Mouse (Mus musculus) lung, postnatal 36 days (tissue): ENCODE data around the gene Pgam1.
"Not testable (repeated sequence)": the region's sequence is repeated elsewhere in the genome, so short reads cannot be mapped to it uniquely, and the experiment has no call there.

Experiments used
- DNase-seq: peaks from one replicate; pipeline ENCODE4 v3.0.0; 2022; ENCODE audit warnings: mixed read lengths

Gene Pgam1

GRCm38 (mm10) chr19:41912121-41913080 is 678 bp downstream of the Pgam1 start:
- DNase-seq, result peak; percentile 40

DNA sequence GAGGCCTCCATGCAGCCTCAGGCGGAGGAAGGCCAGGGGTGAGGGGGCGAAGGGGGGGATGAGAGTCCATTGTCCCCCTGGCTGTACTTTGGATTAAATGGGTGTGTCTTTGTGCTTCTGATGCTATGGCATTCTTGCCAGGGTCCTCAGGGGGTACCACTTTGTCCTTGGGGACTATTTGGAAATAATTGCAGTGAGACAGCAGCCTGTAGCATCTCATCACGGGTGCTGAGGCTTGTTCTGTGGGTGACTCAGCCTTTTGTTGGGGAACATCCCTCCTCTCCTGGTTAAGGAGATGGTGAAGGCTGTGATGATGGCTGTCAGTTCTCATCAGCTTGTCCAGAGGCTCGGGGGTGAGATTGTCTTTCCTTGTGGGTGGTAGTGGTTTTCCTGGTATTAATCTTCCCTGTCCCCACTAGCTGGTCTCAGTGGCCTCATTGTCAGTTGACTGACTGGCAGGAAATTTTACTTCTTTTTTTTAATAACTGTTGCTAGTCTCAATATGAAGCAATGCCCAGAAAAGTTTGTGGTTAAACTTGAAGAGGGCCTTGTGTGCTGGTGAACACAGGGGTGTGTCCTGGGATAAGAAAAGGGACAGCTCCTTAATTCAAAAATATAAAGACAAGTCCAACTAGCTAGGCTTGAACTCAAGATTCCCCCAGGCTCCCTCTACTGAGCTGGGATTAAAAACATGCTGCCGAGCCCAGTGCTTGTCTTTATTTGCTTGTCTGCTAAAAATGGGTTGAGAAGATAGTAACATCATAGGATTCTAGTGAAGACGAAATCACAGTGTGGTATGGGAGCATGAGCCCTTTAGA is 2.3 kb downstream of the Pgam1 start:
- DNase-seq, result peak; percentile 27

GRCm38 (mm10) chr19:41914592-41914882 is 2.8 kb downstream of the Pgam1 start:
- DNase-seq, result not testable (repeated sequence)

GRCm38 (mm10) chr19:41915294-41915693 is 3.6 kb downstream of the Pgam1 start:
- DNase-seq, result no peak

- no peak for DNase-seq
These were observed 5.1 kb downstream of the Pgam1 start for GRCm38 (mm10) chr19:41916853-41917252.

DNA sequence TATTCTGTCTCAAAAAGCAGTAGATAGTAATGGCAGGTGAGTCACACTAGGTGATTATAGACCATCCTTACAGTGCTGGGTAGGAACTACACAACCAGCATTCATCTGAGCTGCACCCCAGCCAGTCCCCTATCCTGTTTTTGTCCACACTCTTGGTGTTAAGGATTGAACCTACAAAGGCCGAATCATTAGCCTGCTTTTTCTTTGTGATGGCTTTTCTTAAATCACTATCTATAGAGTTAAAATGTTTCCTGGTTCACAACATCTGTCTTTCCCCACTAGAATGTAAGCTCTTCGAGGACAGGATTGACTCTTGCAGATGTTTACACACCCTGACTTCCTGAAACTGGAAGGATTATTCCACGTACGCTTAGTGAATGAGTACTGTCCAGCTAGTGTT is 7.7 kb downstream of the Pgam1 start:
- no peak for DNase-seq

- no peak for DNase-seq
These were observed 8.8 kb downstream of the Pgam1 start for GRCm38 (mm10) chr19:41920412-41921067.

- DNase-seq, result no peak
These were observed 21.0 kb downstream of the Pgam1 start for GRCm38 (mm10) chr19:41932686-41933085.

- peak; percentile 99 for DNase-seq
These were observed 21.7 kb downstream of the Pgam1 start, which contains the start of the genes Exosc1 and Zdhhc16 for GRCm38 (mm10) chr19:41933179-41934086. Gene Exosc1, minus strand, starts transcription at chr19:41933423. Gene Zdhhc16, plus strand, starts transcription at chr19:41933480.

- no peak for DNase-seq
These were observed 22.4 kb downstream of the Pgam1 start for GRCm38 (mm10) chr19:41934124-41934523.

- no peak for DNase-seq
These were observed 24.2 kb downstream of the Pgam1 start for GRCm38 (mm10) chr19:41935921-41936320.

DNA sequence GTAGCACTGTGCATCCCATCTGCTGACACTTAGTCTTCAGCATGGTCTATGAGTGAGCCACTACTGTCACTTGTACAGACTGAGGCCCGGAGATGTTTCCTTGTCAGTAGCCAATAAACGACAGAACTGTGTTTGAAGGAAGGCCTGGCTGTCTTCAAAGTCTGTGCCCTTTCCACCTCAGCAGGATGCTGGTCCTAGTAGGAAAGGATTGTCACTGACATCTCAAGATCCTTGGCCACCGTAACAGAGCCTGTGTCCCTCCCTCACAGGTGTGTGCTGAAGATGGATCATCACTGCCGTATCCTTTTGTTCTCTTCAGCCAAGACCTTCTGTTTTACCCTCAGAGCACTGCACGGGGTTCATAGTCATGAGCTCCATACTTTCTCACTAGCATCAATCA is 26.8 kb downstream of the Pgam1 start:
- DNase-seq, result no peak

DNA sequence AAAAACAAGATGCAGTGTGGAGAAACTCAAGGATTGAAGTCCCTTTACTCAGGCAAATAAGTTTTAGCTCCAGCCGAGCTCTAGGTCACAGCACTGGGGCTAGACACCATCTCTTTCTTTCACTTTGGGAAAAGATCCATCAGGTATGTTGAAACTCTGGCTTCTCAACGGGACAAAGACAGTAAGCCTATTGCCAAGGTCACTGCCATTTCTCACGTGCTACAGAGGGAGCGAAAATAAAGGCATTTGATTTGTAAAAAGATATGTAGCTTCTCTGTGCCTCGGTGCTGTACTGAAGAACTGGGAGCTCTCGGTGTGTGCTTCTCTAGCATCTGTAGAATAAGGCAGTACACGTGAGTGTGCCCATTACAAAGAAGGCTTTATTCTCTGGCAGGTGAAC is 32.1 kb downstream of the Pgam1 start:
- DNase-seq, result no peak

GRCm38 (mm10) chr19:41952287-41952686 is 40.6 kb downstream of the Pgam1 start:
- no peak for DNase-seq

DNA sequence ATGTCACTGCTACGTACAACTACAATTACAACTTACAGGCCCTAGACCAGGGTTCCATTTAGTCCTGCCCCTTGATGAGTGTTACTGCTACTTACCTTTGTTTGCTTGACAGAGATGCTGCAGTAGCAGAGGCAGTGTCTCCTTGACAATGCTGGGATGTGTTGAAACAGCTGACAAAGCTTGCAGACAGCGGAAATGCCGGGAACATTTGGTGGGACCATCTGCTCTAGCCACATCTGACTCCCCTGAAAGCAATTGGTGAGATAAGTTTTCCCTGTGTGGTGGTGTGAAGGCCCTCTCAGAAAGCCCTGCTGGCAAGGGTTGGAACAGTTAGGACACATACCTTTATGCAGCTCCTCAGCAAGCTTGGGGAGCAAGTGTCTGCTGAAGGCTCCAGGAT is 41.9 kb downstream of the Pgam1 start:
- DNase-seq, result no peak
